Mouse (Mus musculus): ENCODE measurements around the gene Frem1.

Frem1 gene

DNA sequence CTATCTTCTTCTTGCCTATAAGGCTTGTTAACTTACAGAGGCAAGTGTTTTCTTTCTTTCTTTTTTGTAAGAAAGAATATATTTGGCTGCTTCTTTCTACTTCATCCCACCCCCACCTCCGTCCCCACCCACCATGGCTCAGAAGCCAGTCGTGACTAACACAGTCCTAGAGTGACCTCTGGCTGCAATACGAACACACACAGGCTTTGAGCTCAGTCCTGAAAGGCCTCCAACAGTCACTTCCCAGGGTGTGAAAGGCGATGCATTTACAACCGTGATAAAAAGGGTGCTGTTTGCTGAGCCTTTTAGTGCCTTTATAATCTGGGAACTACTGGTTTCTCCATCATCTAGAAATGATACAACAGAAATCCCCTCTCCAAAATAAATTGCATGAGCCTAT lies 117.8 kb downstream of the Frem1 start:
- DNase-seq (ENCODE audit: extremely low read depth, low read depth, low spot score): no peak

DNA sequence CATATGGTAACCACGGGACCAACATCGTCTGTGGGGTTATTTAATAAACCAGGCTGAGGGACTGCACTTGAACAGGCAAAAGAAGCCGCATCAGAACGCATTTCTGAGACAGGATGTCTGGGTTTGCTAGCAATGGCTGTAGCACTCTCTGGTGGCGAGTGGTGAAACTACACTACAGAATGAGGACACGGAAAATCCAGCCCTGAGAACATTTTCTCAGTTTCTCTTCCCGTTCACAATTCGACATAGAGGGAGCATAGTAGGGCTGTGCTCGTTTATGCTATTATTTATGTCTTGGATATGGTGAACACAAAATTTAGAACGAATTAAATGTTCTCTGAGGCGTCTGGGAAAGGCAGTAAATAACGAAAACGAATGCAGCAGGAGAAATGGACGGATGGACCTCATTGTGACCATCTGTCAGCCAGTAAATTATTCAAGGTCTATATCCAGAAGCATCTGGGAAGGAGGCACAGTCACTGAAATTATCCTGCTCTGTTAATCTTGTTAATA lies 118.4 kb downstream of the Frem1 start:
- no peak for DNase-seq (ENCODE audit: extremely low read depth, low read depth, low spot score)

DNA sequence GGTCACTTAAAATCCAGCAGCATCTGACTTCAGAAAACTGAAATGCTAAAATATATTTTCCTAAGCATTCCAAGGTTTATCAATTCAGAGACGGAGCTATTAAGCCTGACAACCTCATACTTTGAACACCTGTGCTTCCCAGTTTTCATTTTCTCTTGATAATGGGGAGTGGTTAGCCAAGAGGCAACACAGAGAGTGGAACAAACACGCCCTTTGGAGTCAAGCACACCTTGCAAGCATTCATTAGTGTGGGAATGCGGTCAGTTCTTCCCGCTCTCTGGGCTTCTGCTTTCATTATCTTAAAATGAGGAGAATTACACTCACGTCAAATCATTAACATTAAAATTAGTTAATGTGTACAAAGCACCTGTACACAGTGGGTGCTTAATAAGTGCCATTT lies 122.1 kb downstream of the Frem1 start:
- DNase-seq (ENCODE audit: extremely low read depth, low read depth, low spot score): no peak

DNA sequence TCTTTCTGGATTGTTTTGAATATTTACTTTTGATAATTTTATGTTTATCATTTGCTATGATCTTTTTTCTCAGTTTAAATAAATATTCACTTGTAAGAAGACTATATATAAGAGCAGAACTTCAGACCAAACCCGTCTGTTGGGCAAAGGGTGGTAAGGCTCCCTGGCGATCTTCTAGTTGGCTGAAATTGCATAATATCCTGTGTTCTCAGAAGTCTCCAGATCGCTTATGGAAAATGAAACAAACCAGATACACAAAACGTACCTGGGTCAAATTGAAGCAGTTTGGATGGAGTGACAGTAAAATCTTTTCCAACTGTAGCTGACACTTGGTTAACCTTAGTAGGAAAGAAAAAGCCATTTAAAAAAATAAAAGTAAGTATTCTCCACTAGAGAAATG lies 130.2 kb downstream of the Frem1 start:
- no peak for DNase-seq (ENCODE audit: extremely low read depth, low read depth, low spot score)

DNA sequence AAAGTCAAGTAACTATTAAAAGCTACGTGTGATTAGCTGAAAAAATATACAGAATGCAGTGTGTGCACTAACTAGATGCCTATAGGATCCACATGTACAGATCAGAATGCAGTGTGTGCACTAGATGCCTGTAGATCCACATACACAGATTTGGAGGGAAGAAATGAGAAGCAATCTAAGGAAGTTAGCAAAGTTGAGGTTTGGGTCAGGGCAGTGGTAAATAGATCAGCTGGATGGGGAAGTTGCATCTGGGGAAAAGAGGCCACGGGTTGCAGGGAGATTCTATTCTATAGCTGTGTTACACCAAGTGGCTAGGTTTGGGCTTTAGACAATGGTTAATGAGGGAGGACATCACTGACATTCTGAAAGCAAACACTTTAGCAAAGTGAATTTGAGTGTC lies 133.5 kb downstream of the Frem1 start:
- DNase-seq (ENCODE audit: extremely low read depth, low read depth, low spot score): no peak

DNA sequence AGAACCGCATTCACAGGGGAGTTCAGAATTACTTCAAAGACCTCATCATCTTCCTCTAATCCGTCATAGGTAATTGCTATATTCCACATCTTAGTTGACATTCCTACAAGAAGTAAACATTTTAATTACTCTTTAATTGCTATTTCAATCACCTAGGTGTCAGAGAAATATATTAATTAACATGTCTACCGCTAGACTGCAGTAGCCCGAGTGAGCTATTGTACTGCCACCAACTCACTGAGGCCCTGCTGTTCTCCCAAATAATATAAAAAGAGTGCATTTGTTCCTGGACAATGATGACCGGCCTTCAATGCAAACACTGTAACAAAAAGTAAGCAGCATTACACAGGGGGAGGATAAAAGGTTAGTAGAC lies 135.5 kb downstream of the Frem1 start:
- DNase-seq (ENCODE audit: extremely low read depth, low read depth, low spot score): no peak

DNA sequence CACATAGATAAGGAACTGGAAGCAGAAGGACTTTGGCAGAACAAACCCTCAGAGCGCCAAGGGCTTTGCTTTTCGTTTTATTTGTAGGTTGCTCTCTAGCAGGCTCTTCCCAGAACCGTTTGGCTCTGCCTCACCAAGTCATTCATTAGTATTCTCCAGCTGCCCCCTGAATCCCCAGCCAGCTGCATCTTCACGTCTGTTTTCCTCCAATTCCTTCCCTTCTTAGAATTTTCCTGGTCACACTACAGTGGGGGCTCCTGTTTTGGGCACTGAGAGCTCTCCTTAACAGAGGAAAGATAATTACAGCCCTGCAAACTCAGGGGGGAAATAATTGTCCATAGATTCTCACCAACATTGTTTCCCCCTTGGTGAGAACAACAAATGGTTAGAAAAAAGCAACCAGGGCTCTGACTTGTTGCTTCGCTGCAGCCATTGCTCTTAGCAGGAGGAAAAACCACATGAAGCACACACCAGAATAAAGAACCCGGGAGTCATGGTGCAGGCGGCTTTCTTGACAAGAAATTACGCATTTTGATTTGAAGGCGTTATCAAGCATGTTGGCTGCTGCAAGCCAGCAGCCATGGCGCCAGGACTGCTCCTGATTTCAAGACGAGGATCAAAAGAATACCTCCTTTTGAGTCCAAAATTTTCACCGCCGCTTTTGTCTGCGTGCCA lies 136.0 kb downstream of the Frem1 start:
- no peak for DNase-seq (ENCODE audit: extremely low read depth, low read depth, low spot score)

DNA sequence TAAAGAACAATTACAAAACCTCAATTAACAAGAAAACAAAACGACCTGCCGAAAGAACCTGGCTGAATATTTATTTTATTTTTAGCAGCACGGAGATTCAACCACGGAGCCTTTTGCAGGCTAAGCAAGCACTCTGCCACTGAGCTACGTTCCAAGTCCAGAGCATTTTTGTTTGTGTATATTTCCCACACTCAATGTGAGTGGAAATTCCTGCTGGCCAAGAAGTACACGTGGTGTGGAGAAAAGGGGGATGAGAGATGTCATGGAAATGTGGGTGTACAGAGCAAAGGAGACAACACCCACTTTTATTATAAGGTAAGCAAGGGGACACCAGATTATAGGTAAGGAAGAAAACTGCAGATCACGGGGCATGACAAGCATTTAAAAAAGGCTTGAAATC lies 136.6 kb downstream of the Frem1 start:
- no peak for DNase-seq (ENCODE audit: extremely low read depth, low read depth, low spot score)

DNA sequence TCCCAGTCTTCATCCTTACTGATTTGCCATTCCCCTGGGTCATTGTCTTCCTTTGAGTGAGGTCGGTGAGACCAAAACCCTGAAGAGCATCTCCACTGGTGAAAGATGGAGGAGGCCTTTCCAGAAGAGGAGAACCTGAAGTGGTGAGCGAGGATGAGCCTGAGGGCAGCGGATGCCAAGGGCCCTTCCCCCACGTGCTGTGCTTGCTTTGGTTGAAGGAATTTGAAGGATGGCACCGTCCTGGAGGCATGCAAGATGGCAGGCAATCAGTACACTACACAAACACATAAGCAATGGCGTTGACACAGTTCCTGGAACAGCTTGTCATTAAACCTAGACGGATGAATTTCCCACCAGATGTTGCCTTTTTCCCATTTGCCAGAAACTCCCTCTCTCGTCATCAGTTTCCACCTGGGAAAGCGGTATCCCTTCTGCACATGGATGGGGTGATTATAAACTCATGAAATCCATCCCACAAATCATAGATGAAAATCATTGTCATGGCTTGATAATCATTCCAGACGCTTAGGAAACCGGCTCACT lies 137.5 kb downstream of the Frem1 start:
- DNase-seq (ENCODE audit: extremely low read depth, low read depth, low spot score): no peak

DNA sequence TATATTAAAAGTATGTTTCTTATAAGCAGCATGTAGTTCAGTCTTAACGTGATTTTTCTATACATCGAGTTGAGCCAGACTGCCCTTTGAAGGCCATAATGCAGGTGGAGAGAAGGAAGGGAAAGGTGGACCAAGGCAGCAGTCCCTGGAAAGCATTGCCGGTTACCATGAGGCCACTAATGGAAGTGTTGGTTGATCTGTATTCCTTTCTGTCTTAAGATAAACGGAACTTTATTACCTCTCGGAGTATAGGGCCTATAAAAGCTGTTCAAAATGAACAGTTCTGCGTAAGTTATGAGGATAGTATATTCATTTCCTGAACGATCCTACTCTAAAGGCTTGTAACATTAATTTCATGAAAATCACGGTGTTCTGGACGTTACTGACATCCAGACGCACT lies 156.9 kb downstream of the Frem1 start:
- DNase-seq (ENCODE audit: extremely low read depth, low read depth, low spot score): no peak

DNA sequence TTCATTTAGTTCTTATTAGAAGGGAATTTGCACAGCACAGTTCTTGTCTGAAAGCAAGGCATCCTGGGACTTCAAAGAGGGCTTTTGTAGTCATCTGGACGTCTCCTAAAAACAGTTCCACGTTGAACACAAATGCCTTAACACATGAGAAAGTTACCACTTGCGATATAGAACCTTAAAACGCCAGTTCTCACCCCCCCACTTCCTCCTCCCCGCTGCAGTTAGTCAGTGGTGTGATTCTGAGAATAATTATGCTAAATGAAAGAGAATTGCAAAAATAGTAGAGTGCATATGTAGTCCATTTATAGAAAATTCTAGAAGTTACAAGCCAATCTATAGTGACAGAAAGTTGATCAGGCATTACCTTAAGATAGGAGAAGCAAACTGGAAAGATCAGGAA lies 159.9 kb downstream of the Frem1 start:
- no peak for DNase-seq (ENCODE audit: extremely low read depth, low read depth, low spot score)

DNA sequence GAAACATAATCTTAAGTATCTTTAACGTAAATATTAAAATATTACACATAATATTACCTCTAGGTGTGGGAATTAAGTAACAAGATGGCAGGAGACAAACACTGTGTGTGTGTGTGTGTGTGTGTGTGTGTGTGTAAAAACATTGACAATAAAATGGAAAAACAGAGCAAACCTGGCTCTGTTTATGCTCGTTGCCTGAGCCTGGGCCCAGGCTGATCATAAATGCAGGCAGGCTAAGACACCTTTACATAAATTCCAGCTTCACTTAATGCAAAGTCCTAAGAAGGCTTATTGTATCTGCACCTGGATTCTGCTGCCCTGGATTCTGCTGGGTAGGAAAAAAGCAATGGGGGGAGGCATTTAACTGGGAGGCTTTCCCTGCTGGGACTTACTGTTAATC lies 160.6 kb downstream of the Frem1 start:
- DNase-seq (ENCODE audit: extremely low read depth, low read depth, low spot score): no peak

DNA sequence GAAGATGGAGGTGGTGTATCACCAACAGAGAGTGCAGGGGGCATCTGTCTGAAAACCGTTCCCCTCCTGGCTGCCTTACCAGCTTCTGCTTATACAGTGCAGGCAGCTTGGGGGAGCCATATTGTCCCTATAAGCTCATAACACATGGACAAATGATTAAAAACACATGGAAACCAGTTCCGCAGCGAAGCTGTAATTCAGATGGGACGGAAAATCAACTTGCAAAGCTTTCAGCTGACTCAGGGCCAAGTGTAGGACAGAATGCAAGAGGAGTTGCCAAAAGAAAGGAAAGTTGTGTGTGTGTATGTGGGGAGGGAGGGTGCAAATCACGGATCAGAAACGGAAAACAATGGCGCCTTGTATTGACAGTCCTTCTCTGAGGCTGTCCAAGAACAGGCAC lies 161.1 kb downstream of the Frem1 start:
- DNase-seq (ENCODE audit: extremely low read depth, low read depth, low spot score): no peak

DNA sequence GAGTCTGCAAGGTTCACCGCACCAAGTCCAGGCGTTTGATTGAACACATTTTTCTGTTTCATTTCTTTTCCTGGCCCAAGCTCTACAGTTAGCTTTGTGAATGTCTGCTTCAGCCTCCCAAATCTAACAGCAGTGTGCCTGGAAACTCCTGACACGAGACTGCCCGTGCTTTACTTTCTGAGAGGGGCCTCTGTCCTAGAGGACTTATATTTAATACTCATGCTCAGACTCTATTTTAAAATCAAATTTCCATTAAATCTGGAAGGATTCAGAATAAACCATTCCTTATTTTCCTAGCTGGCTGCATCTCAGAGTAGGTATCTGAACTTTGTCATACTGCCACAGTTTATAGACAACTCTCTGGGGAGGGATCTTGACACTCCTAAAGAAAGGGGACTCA lies 161.6 kb downstream of the Frem1 start:
- no peak for DNase-seq (ENCODE audit: extremely low read depth, low read depth, low spot score)

DNA sequence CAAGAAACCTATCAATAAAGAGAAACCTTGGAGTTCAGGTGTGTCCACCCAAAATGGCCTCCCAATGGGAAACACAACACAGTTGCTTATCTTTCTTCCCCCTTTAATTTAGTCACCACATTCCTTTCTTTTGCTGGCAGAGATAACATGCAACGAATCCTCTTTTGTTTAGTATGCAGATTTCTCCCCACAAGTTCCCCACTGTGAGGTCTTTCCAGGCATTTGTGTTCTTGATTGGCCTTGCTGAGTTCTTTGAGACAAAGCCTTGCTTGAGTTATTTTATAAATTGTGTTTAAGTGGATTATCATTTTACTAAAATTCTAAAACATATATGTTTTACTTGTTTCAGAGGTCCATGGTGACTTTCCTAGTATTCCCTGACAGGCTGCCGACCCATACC lies 166.0 kb downstream of the Frem1 start:
- DNase-seq (ENCODE audit: extremely low read depth, low read depth, low spot score): no peak

DNA sequence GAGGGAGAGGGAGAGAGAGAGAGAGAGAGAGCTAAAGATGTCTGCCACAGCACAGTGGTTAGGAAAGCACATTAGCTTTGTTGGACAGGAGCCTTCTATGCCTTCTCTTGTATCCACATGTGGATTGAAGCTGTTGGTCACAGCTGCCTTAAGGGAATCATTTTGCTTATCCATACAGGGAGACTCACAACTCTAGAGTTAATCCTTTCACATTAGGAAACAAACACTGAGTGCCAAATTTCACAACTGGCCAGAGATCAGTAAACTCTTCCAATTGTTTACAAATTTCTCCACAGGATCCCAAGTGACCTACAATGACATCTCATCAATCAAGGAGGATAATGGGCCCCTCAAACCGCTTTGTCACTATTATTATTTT lies 166.6 kb downstream of the Frem1 start:
- DNase-seq (ENCODE audit: extremely low read depth, low read depth, low spot score): peak; percentile 18

DNA sequence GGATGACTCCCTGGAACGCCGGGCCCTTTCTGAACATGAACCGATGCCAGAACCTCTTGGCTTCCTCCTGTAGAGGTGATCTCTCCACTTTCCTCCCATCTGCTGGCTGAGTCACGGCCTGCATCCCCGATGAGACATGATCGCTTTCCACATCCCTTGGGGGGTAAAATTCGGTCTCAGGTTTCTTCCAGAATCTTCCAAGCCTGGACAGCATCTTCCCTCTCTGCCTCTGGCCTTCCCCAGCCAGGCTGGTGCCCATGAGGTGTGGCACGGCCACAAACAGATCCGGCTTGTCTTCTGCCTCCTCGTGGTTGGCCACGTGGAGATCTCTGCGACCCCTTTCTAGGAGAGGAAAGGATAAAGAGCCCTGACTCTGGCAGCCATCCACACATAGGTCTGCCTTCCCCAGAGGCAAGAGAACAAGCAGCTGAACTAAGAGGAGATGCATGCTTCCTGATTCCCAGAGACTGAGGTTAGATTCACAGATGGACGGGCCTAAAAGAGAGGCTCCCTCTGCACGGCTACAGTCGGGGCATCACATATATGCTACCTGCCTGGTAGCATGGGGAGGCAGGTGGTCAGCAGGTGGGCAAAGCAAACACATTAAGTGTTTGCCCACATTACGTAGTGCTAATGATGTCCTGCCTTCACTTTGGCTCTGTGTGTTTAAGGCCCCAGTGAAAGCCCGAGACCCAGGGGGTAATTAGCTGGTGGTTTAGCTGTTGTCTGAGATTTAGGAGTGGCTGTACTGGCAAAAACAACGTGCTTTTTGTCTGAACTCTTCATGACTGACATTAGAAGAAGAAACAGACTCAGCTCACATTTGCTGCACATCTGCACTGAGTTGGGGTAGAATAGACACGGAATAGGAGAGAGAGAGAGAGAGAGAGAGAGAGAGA lies 167.3 kb downstream of the Frem1 start, which contains the start of gene Cer1:
Cer1 (minus strand) TSS at position 513 of the 899 bp plus-strand sequence.
- DNase-seq (ENCODE audit: extremely low read depth, low read depth, low spot score): no peak

DNA sequence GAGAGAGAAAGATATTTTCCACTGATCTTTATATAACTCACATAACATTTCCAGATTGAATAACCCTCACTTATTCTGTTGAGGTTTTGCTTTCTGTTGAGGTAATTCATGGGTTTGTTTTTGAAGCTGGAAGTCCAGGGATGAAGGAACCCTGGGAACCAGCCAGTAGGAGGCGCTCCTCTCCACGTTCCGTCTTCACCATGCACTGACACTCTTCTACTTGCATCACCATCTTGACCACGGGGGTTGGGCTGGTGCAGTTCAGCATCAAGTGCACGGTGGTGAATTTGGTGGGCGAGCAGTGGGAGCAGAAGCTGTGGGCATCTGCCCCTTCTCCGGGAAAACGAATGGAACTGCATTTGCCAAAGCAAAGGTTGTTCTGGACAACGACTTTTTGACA lies 169.6 kb downstream of the Frem1 start:
- no peak for DNase-seq (ENCODE audit: extremely low read depth, low read depth, low spot score)

DNA sequence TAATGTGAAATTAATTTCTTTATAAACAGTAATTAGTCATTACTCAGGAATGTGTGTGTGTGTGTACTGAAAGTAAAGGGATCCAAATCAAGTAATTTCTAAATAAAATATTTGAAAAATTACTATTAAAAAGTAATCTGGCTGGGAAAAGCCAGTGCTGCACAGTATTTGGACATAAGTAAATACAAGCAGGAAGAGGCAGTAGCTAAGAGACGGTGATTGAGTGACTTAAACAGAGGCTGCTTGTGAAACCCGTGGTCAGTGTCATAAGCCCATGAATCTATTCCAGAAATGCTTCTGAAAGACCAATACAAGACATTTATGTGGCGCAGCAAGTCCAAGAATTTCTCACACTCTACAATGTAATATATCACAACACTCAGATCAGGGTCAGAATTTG lies 170.8 kb downstream of the Frem1 start:
- no peak for DNase-seq (ENCODE audit: extremely low read depth, low read depth, low spot score)

DNA sequence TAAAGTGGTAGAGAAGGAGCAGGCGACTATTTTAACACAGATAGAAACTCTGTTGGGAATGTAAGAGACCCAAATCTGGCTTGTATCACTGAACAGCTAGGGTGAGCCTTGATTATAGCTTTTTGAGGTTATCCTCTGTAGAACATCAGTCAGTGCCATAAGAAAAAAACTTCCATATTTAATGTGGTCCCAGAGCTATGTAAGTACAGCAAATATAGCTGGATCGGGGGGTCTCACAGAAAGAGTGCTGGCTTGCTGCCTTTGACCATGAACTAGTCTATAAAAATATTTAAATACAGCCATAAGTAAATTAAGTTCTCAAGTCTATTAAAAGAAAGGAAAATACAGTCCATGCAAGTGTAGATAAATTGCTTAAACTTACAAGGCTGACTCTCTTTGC lies 171.9 kb downstream of the Frem1 start:
- DNase-seq (ENCODE audit: extremely low read depth, low read depth, low spot score): no peak

DNA sequence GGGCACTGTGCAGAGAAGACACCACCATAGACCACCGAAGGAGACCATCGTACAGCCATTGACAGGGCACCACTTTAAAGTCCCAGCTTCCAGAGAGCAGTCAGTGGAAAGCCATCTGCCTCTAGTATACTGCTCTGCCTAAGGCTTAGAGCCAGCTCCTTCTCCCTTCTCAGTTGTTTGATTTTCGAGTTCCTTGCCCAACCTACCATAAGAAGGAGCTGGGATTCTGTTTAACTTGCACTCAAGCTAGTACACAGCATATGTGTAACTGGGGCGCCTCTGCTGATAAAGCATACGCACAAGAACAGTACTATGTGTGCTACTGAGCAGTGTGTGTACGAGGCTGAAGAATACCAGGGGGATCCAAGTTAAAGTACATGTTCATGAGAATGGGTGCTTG lies 173.0 kb downstream of the Frem1 start:
- no peak for DNase-seq (ENCODE audit: extremely low read depth, low read depth, low spot score)

DNA sequence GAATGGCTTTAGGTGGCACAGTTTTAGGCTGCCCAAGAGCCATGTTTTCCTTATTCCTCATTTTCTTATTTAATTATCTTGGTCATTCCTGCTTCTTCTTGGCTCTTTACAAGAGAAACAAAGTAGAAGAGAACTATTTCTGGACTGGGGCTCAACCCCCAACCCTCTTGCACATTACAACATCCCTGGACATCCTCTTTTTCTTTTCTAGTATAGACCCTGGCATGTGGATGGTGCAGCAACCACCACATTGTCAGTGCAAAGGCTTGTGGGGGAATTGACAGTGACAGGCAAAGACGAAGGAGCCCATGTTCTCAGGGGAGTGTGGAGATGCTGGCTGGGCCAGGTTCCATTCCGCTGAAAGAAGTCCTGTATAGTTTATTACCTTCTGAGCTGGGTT lies 175.5 kb downstream of the Frem1 start:
- DNase-seq (ENCODE audit: extremely low read depth, low read depth, low spot score): no peak

Measured in fat pad, adult 2 months (tissue).